Mouse (Mus musculus) left cerebral cortex, postnatal 10 days (tissue): ENCODE results near the gene Gm21304. TPM values are rescaled to one million over a fixed set of nuclear protein-coding genes. Genes with fewer than 3 reads are reported as not detected.
"Not testable (repeated sequence)": the region's sequence is repeated elsewhere in the genome, so short reads cannot be mapped to it uniquely, and the experiment has no call there.

ENCODE experiments used
- DNase-seq, 2 experiments: peaks; one replicate each; pipeline ENCODE4 v3.0.0; 2021 to 2022; ENCODE audit warnings: low spot score in 2 of 2, mixed read lengths in 1 of 2; ENCODE audit errors: extremely low spot score in 1 of 2
- intact Hi-C: fragments of 180-260 bp; cut with DNase I; formaldehyde crosslinking; loops from one replicate; pipeline ENCODE4 v1.15.1; 2025
- total RNA-seq, 2 experiments: library from RNA; stranded (reverse); gene quantifications; 2 replicates each; pipeline ENCODE4 v1.2.3; 2021

Gm21304 gene
- not detected for total RNA-seq

GRCm38 (mm10) chr10:104168215-104168614 lies at the start of gene Gm21304:
Gm21304 (plus strand) TSS chr10:104168515.
- intact Hi-C loops, DNase-seq: not testable (repeated sequence)

GRCm38 (mm10) chr10:104142687-104143086 lies 25.6 kb upstream of the Gm21304 start, which contains the start of gene Gm21293:
Gm21293 (plus strand) TSS chr10:104142987.
- DNase-seq, intact Hi-C loops: not testable (repeated sequence)

- DNase-seq, intact Hi-C loops: not testable (repeated sequence)
Measured at GRCm38 (mm10) chr10:104151197-104151596, 17.1 kb upstream of the Gm21304 start, which contains the start of gene Gm6763. Gm6763 (plus strand) TSS chr10:104151497.

GRCm38 (mm10) chr10:104159706-104160105 lies 8.6 kb upstream of the Gm21304 start, which contains the start of gene Gm8764:
Gm8764 (plus strand) TSS chr10:104160006.
- DNase-seq, intact Hi-C loops: not testable (repeated sequence)

- intact Hi-C loops = not testable (repeated sequence)
Measured at GRCm38 (mm10) chr10:104176724-104177123, 8.4 kb downstream of the Gm21304 start, which contains the start of gene Gm21312. Gm21312 (plus strand) TSS chr10:104177024.

GRCm38 (mm10) chr10:104185233-104185632 lies 16.9 kb downstream of the Gm21304 start, which contains the start of gene Gm20765:
Gm20765 (plus strand) TSS chr10:104185533.
- DNase-seq, intact Hi-C loops: not testable (repeated sequence)

More at GRCm38 (mm10) chr10:104176724-104177123, 8.4 kb downstream of the Gm21304 start, which contains the start of gene Gm21312:
- DNase-seq = not testable (repeated sequence)

- DNase-seq, intact Hi-C loops: not testable (repeated sequence)
Measured at GRCm38 (mm10) chr10:104193742-104194141, 25.4 kb downstream of the Gm21304 start, which contains the start of gene Gm4340. Gm4340 (plus strand) TSS chr10:104194042.

GRCm38 (mm10) chr10:104209655-104210054 lies 41.3 kb downstream of the Gm21304 start:
- DNase-seq = no peak
- intact Hi-C loops = no loop called here

GRCm38 (mm10) chr10:104210268-104210990 lies 42.1 kb downstream of the Gm21304 start:
- no peak for DNase-seq
- intact Hi-C loops = no loop called here

GRCm38 (mm10) chr10:104214527-104214926 lies 46.2 kb downstream of the Gm21304 start:
- DNase-seq = peak in 1 of 2 experiments; percentile 5
- intact Hi-C loops = no loop called here

Other genes starting within 250 kb of the Gm21304 start
- gene Gm21293, start 25.5 kb upstream of the Gm21304 start, total RNA-seq = not detected
- not detected for gene Gm6763, start 17.0 kb upstream of the Gm21304 start, total RNA-seq
- gene Gm8764, start 8.5 kb upstream of the Gm21304 start, total RNA-seq = not detected
- not detected for gene Gm21312, start 8.5 kb downstream of the Gm21304 start, total RNA-seq
- not detected for gene Gm20765, start 17.0 kb downstream of the Gm21304 start, total RNA-seq
- not detected for gene Gm4340, start 25.5 kb downstream of the Gm21304 start, total RNA-seq